Mouse (Mus musculus) lung, postnatal 4 days (tissue): ENCODE data around the gene Rin3.

Experiments
- DNase-seq, 2 experiments: peaks; one replicate each; pipeline ENCODE4 v3.0.0; 2021

Gene Rin3

DNA sequence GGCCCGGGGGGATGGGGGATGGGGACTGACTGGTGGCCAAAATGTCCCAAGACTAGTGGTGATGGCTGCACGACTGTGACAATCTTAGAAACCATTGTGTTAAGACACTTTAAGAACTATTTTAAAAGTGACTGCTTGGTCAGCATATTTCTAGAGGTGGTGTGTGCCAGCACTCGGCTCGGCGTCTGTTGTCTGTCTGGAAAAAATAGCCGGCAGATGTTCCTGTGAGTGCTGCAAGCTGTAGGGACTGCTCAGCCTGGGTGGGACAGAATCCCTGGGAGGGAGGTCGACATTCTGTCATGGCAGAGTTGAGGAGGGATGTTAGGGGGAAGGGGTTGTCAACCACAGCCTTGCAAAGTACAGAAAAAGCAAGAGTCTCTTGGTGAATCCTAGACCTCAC lies 21.0 kb downstream of the Rin3 start:
- peak in 1 of 2 experiments; percentile 63 for DNase-seq

GRCm38 (mm10) chr12:102305069-102305836 lies 22.4 kb downstream of the Rin3 start:
- no peak for DNase-seq

GRCm38 (mm10) chr12:102308001-102308456 lies 25.2 kb downstream of the Rin3 start:
- DNase-seq = peak; percentile 78 to 88

GRCm38 (mm10) chr12:102308457-102309011 lies 25.7 kb downstream of the Rin3 start:
- peak; percentile 85 to 94 for DNase-seq

- DNase-seq = no peak
Measured at GRCm38 (mm10) chr12:102309099-102309799, 26.4 kb downstream of the Rin3 start.

GRCm38 (mm10) chr12:102309800-102310195 lies 26.9 kb downstream of the Rin3 start:
- peak in 1 of 2 experiments; percentile 10 for DNase-seq

DNA sequence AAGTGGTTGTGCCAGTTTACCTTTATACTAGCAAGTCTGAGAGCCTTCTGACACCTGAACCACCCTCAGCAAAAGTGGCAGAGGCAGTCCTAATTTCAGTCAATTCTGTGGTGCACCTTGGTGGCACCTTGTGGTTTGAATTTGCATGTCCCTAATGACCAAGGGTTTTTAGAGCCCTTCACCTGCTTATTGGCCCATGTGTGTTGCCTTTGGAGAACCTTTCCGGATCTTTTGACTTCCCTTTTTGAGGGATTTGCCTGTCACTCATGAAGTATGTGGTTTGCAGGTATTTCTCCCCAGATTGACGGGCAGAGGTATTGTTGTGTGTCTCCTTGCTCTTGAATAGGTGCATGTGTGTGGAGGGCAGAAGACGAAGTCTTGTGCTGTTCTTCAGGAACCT lies 27.4 kb downstream of the Rin3 start:
- DNase-seq = no peak

DNA sequence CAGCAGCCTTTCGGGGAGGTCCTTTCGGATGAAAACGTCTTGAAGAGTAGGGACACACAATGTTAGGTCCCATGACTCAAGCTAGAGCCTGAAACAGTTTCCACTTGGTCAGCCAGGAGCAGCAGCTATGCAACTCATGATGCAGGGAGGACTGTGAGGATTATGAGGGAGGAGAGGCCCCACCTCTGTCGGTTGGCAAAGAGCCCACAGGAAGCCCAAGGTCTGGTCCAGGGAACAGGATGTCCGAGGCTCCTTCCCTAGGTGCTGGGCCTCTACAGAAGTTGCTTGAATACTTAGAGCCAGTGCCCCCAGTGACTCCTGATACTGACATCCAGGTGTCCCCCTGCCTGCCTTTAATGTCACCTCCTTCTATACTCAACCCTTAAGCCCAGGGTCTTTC lies 28.6 kb downstream of the Rin3 start:
- DNase-seq = no peak

GRCm38 (mm10) chr12:102319150-102319549 lies 36.3 kb downstream of the Rin3 start:
- peak in 1 of 2 experiments; percentile 42 for DNase-seq

DNA sequence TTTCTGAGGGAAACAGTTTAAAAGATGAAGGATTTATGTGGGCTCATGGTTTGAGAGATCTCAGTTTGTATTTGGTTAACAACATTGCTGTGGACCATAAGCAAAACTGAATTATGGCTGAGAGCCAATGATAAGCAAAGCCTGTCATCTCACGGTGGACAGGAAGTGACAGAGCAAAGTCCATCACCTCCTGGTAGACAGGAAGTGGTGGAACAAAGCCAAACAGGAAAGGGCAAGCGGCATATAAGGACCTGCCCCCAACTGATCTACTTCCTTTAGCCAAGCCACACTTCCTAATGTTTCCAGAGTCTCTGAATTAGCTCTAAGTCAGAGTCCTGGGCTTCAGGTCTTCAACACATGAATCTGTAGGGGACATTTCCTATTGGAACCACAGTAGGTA lies 37.1 kb downstream of the Rin3 start:
- DNase-seq = peak; percentile 60 to 62

DNA sequence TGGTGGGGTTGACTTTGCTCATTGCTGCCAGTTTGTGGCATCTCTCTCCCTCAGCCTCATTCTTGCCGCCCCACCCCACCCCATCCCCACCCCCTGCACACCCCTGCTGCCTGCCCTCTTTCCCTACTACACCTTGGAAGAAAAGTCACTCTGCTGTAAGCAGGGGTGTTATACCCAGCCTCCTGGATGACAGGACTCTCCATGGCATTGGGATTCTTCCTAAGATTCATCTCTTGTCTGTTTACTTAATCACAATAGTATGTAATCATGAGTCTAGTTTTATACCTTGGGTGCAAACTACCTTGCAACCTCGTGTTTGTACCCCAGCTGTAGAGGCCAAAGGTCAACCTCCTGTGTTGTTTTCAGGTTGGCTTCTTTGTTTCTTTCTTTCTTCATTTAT lies 37.5 kb downstream of the Rin3 start:
- DNase-seq = no peak

DNA sequence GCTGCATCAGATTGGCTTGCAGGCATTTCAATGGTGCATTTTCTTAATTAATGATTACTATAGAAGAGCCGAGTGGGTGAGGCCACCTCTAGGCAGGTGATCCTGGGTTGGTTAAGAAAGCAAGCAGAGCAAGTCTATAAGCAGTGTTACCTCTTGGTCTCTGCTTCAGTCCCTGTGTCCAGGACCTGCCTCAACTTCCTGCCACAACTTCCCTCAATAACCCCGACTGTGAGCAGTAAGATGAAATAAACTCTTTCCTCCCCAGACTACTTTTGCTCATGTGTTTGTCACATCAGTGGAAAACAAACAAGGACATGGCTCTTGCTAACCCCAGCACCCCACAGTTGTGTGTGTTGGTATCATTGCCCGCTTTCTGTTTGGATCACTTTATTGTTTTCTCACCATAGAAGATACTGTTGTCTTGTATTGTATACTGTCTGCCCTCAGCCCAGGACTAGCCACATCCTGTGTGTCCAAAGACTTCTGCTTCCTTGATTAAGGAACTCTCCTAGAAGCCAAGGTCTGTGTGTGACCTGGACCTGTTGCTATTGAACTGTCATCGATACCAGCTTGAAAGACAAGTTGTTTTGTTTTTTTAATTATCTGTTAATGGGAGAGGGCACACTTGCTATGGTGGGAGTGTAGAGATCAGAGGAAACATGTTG lies 38.3 kb downstream of the Rin3 start:
- no peak for DNase-seq

- peak in 1 of 2 experiments; percentile 51 for DNase-seq
Measured at GRCm38 (mm10) chr12:102321855-102322254, 39.0 kb downstream of the Rin3 start.

GRCm38 (mm10) chr12:102323392-102323791 lies 40.5 kb downstream of the Rin3 start:
- peak; percentile 72 to 88 for DNase-seq

GRCm38 (mm10) chr12:102324156-102324885 lies 41.5 kb downstream of the Rin3 start:
- DNase-seq = no peak

GRCm38 (mm10) chr12:102324886-102325220 lies 42.0 kb downstream of the Rin3 start:
- DNase-seq = peak; percentile 69 to 88

DNA sequence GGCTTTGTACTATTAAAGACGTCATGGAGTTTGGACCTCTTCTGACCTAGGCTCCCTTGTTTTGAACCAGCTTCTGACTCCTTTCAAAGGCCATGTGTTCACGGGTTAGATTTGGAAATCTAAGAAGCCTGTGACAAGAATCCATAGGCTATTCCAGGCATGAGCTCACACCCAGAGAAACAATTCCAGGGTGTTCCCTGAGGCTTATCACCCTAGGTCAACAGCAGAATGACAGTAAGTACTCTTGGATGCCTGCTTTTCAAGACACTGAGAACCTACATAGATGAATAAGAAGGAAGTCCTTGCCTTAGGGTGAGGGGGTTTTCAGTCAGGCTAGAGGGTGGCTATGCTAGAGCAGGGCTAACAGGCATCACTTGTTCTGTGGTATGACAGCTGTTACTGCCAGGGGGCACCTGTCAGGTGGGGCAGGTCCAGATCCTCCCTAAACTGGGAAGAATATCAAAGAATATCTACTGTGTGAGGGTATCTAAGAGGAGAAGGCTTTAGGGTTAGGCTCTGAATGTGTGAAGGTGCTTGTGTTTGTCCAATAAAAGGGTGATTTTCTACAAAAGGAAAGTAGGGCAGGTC lies 44.0 kb downstream of the Rin3 start:
- DNase-seq = no peak

DNA sequence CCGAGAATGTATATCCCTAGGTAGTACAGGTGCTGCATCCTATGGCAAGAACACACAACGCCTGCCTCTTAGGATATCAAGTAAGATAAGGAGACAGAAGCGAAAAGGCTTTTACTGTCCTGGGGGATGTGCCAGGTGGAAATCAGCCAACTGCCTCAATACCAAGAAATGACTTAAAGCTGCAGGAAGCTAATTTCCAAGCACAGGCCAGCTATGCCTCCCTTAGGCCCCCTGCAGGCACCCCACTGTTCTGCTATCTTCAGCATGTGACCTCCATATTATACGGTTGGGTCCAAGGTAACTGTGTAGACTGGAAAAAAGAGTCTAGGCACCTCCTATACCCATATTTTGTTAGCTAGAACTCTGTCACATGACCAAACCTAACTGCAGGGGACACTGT lies 44.7 kb downstream of the Rin3 start:
- DNase-seq = peak; percentile 57 to 61

- DNase-seq = no peak
Measured at GRCm38 (mm10) chr12:102328090-102328489, 45.2 kb downstream of the Rin3 start.

DNA sequence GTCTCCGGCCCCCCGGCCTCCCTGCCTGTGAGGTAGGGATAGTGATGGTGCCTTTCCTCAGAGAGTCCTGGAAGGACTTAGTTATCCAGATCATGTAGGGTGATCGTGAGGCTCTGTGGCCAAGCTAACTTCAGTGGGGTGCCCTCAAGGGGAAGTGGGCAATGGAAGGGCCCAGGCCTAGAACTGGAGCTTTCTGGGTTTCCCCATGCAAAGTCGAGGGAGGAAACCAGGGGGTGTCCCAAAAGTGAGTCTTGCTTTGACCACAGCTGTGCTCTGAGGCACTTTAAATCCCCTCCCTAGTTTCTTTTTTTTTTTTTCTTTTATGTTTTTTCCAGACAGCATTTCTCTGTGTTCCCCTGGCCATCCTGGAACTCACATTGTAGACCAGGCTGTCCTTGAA lies 47.3 kb downstream of the Rin3 start:
- no peak for DNase-seq

GRCm38 (mm10) chr12:102330731-102331130 lies 47.9 kb downstream of the Rin3 start:
- DNase-seq = no peak

DNA sequence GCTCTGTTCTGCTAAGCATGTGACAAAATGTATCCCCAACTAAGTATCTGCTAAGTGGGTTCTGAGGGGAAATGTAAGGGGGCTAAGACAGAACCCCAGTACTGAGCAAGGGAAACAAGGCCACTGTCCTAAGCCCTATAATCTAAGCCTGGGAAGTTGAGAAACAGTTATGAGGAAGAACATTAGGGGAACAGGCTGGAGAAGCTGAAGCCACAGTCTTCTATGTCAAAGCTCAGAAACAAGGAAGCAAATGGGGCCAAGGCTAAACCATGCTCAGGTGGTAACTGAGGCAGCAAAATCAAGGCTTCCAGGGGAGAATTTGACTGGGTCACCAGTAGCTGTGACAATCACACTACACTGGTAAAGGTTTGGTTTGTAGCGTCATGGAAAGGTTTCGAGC lies 50.3 kb downstream of the Rin3 start:
- DNase-seq = no peak
